Mouse (Mus musculus) E14TG2a.4 (cell line): ENCODE measurements at regions not wholly inside any gene's neighbourhood (a gene's known extent, or its start where the extent isn't known, plus 50 kb on each side); places are given as distances from the start of the nearest gene placed in this dataset.

Experiments
- CTCF ChIP-seq: conservative IDR thresholded peaks from 2 replicates; pipeline ENCODE4 v1.5.1; 2014; ENCODE audit warnings: low read length
- NANOG ChIP-seq: IDR thresholded peaks from 2 replicates; pipeline ENCODE4 v1.6.1; 2014; ENCODE audit warnings: borderline replicate concordance, low read length, mixed read lengths
- POU5F1 ChIP-seq: IDR thresholded peaks from 2 replicates; pipeline ENCODE4 v1.6.1; 2014; ENCODE audit warnings: low read length, borderline replicate concordance

DNA sequence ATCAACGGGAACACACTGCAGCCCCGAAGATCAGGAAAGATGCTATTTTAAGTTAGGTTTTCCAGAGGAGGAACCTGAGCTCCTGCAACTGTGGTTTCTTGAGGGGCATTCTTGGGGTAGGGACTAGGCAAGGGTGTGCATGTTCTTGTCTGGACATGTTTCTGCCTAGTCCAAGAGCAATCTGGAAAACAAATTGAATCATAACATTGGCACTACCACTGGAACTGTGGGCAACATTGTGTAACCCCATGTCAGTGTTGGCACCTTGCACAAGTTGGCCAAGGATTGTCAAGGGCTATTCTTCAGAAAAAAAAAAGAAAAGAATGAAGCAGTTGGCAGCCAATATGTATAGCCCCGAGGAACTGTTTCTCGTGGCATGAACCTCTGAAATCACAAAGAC is 80.3 kb upstream of the Fam49a start:
- no peak for TF ChIP-seq POU5F1
- TF ChIP-seq CTCF, result no peak
- TF ChIP-seq NANOG, result no peak
